Mouse (Mus musculus) kidney, postnatal 0 days (tissue): ENCODE data around the gene Tomm6. TPM values are rescaled to one million over a fixed set of nuclear protein-coding genes. Genes with fewer than 3 reads are reported as not detected.
A peak's percentile ranks its signal among the peaks of the same experiment; 100 is the strongest.

Source experiments
- ATAC-seq: fragments of 200-750 bp; cut with Nextera tagmentation; replicated peaks from 2 replicates; pipeline ENCODE4 v1.8.0; 2017; ENCODE audit warnings: low read depth, moderate number of reproducible peaks, moderate TSS enrichment, moderate library complexity; ENCODE audit not compliant: low FRiP score
- DNase-seq: peaks from one replicate; pipeline ENCODE4 v3.0.0-alpha.2; 2016; ENCODE audit warnings: low spot score
- H3K27ac ChIP-seq: fragments of 300-500 bp; sonication (generic); 2 replicates; pipeline ENCODE4 v1.5.1; 2014; ENCODE audit warnings: mild to moderate bottlenecking
- H3K27me3 ChIP-seq: fragments of 300-500 bp; sonication (generic); 2 replicates; pipeline ENCODE4 v1.6.1; 2014; ENCODE audit warnings: low read length, mixed read lengths; ENCODE audit not compliant: insufficient read depth
- H3K36me3 ChIP-seq: fragments of 300-500 bp; sonication (generic); 2 replicates; pipeline ENCODE4 v1.6.1; 2014; ENCODE audit warnings: low read length, mixed read lengths; ENCODE audit not compliant: insufficient read depth
- H3K4me1 ChIP-seq: fragments of 300-500 bp; sonication (generic); replicated peaks from 2 replicates; pipeline ENCODE4 v1.6.1; 2014; ENCODE audit warnings: antibody characterized with exemption, low read length, mixed read lengths; ENCODE audit not compliant: insufficient read depth
- H3K4me2 ChIP-seq: fragments of 300-500 bp; sonication (generic); 2 replicates; pipeline ENCODE4 v1.6.1; 2014; ENCODE audit warnings: mild to moderate bottlenecking, low read length, moderate library complexity, mixed read lengths
- H3K4me3 ChIP-seq: fragments of 300-500 bp; sonication (generic); replicated peaks from 2 replicates; pipeline ENCODE4 v1.5.1; 2014; ENCODE audit warnings: low read depth, low read length
- H3K9ac ChIP-seq: fragments of 300-500 bp; sonication (generic); 2 replicates; pipeline ENCODE4 v1.6.1; 2014; ENCODE audit warnings: low read depth, low read length
- H3K9me3 ChIP-seq: fragments of 300-500 bp; sonication (generic); replicated peaks from 2 replicates; pipeline ENCODE4 v1.6.1; 2016; ENCODE audit warnings: low read length, inconsistent platforms, mixed read lengths
- CTCF ChIP-seq: IDR thresholded peaks from 2 replicates; pipeline ENCODE4 v1.5.1; 2016; ENCODE audit warnings: antibody characterized with exemption, low read depth, mild to moderate bottlenecking, moderate library complexity
- WGBS: fragments of 180-500 bp; shearing (Covaris S2); extraction: QIAGEN DNeasy Blood & Tissue Kit; methylation state at CpG from one replicate; pipeline ENCODE4 v1.1.7; 2014; 5-methylcytosine and 5-hydroxymethylcytosine counted together
- polyA plus RNA-seq: library from polyadenylated mRNA; unstranded; fragments of >200 nt; fragmentation: Nextera tagmentation; extraction: Ambion mirVana; gene quantifications from 2 replicates; pipeline ENCODE4 v1.2.1, GENCODE M21; 2015

Gene Tomm6
- polyA plus RNA-seq, 1 experiment from 2014 or later: 450 TPM

DNA sequence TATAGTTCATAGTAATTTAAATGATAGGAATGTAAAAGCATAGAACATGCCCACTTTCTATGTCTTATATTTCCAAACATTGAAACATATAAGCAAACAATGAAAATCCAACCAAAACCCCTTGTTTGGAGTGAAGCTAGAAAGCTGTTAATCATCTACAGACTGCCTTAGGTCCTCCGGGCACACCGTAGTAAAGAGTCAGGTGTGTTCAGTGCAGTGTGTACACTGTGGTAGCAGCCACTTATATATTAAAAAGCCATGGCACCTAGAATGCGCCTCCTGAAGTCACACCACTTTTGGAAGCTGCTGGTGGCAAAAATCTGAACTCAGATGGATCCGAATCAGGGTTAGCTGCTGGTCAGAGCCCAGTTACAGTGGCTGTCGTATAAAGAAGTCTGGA is 9.9 kb downstream of the Tomm6 start:
- Histone ChIP-seq H3K36me3 (peaks cover 22% of the 10 kb centered on the region; the same call in 1 of the 2 replicates), H3K27ac (peak overlapping the region; percentile 58; the same call in 1 of the 2 replicates), H3K9ac (no peak overlapping the region), H3K4me2 (no peak overlapping the region), H3K9me3 (no peaks in the 10 kb centered on the region), H3K4me1 (no peaks in the 10 kb centered on the region), H3K27me3 (no peaks in the 10 kb centered on the region), H3K4me3 (no peak overlapping the region)
- ATAC-seq (0 out of 2 replicates have a peak, but pooled peaks have one; percentile 47), DNase-seq (no peak)
- TF ChIP-seq CTCF: no peak
- WGBS: 71% methylated on average over 5 of the region's 5 CpGs

GRCm38 (mm10) chr17:47676581-47676980 is 11.6 kb downstream of the Tomm6 start:
- Histone ChIP-seq H3K9me3 (no peaks in the 10 kb centered on the region), H3K27ac (no peak overlapping the region), H3K9ac (no peak overlapping the region), H3K4me2 (no peak overlapping the region), H3K4me1 (0 out of 2 replicates have a peak, but pooled peaks cover 9% of the 10 kb centered on the region), H3K36me3 (peaks cover 16% of the 10 kb centered on the region; the same call in 1 of the 2 replicates), H3K27me3 (no peaks in the 10 kb centered on the region), H3K4me3 (no peak overlapping the region)
- WGBS: 19% methylated on average over 9 of the region's 9 CpGs
- TF ChIP-seq CTCF: peak; percentile 91
- ATAC-seq (no peak), DNase-seq (peak; percentile 80)

- peak overlapping the region; percentile 66 for H3K4me2 ChIP-seq
- H3K27ac ChIP-seq: no peak overlapping the region; the same call in 1 of the 2 replicates
- no peaks in the 10 kb centered on the region for H3K9me3 ChIP-seq
- 4% methylated on average over 49 of the region's 68 CpGs for WGBS
- DNase-seq: peak; percentile 89
- H3K27me3 ChIP-seq: no peaks in the 10 kb centered on the region
- peak overlapping the region; percentile 41; the same call in 1 of the 2 replicates for H3K9ac ChIP-seq
- ATAC-seq: peak; percentile 79
- peak; percentile 48 for TF ChIP-seq CTCF
- 0 out of 2 replicates have a peak, but pooled peaks cover 4% of the 10 kb centered on the region for H3K36me3 ChIP-seq
- H3K4me1 ChIP-seq: 0 out of 2 replicates have a peak, but pooled peaks cover 9% of the 10 kb centered on the region
- peak overlapping the region; percentile 39 for H3K4me3 ChIP-seq
Observed at GRCm38 (mm10) chr17:47672311-47673111, 15.7 kb downstream of the Tomm6 start.

DNA sequence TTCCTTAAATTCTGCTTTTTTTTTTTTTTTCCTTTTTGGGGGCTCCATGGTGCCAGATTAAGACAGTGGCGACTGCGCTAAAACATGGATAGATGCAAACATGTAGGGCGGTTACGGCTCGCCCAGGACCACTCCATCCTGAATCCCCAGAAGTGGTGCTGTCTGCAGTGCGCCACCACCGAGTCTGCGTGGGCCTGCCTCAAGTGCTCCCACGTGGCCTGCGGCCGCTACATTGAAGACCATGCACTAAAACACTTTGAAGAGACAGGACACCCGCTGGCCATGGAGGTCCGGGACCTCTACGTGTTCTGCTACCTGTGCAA is 16.2 kb downstream of the Tomm6 start:
- 0 out of 2 replicates have a peak, but pooled peaks have one; percentile 3 for ATAC-seq
- no peak overlapping the region for H3K27ac ChIP-seq
- H3K27me3 ChIP-seq: no peaks in the 10 kb centered on the region
- 18% methylated on average over 14 of the region's 14 CpGs for WGBS
- H3K36me3 ChIP-seq: 0 out of 2 replicates have a peak, but pooled peaks cover 4% of the 10 kb centered on the region
- no peaks in the 10 kb centered on the region for H3K9me3 ChIP-seq
- peak overlapping the region; percentile 41; the same call in 1 of the 2 replicates for H3K9ac ChIP-seq
- DNase-seq: no peak
- peak overlapping the region; percentile 39 for H3K4me3 ChIP-seq
- 0 out of 2 replicates have a peak, but pooled peaks cover 9% of the 10 kb centered on the region for H3K4me1 ChIP-seq
- peak overlapping the region; percentile 66 for H3K4me2 ChIP-seq
- no peak for TF ChIP-seq CTCF

GRCm38 (mm10) chr17:47669166-47669565 is 19.0 kb downstream of the Tomm6 start:
- no peaks in the 10 kb centered on the region for H3K9me3 ChIP-seq
- H3K4me2 ChIP-seq: no peak overlapping the region
- no peak overlapping the region for H3K27ac ChIP-seq
- ATAC-seq: no peak
- 0 out of 2 replicates have a peak, but pooled peaks cover 9% of the 10 kb centered on the region for H3K4me1 ChIP-seq
- DNase-seq: no peak
- WGBS: 80% methylated on average over 4 of the region's 4 CpGs
- H3K27me3 ChIP-seq: no peaks in the 10 kb centered on the region
- no peak overlapping the region for H3K9ac ChIP-seq
- no peaks in the 10 kb centered on the region for H3K36me3 ChIP-seq
- H3K4me3 ChIP-seq: no peak overlapping the region
- TF ChIP-seq CTCF: no peak

GRCm38 (mm10) chr17:47664474-47664873 is 23.7 kb downstream of the Tomm6 start:
- no peak overlapping the region for H3K9ac ChIP-seq
- no peak overlapping the region for H3K4me2 ChIP-seq
- TF ChIP-seq CTCF: no peak
- DNase-seq (no peak), ATAC-seq (no peak)
- no peaks in the 10 kb centered on the region for H3K36me3 ChIP-seq
- H3K9me3 ChIP-seq: no peaks in the 10 kb centered on the region
- no peak overlapping the region for H3K27ac ChIP-seq
- H3K4me1 ChIP-seq: no peaks in the 10 kb centered on the region
- WGBS: 71% methylated on average over 7 of the region's 7 CpGs
- no peak overlapping the region for H3K4me3 ChIP-seq
- H3K27me3 ChIP-seq: no peaks in the 10 kb centered on the region
